Mouse (Mus musculus) inflammation-experienced regulatory T-cells, adult 6 months (primary cell): ENCODE results near the gene Pglyrp2. TPM values are rescaled to one million over a fixed set of nuclear protein-coding genes. Genes with fewer than 3 reads are reported as not detected.
A peak's percentile ranks its signal among the peaks of the same experiment; 100 is the strongest.

Source experiments
- ATAC-seq: one replicate; pipeline ENCODE4 v1.8.0; 2017
- polyA plus RNA-seq, 3 experiments: library from polyadenylated mRNA; unstranded; fragments of 100-300 nt; shearing (Covaris generic); gene quantifications; one replicate each; pipeline ENCODE4 v1.2.1; 2017

Gene Pglyrp2
- 10 to 100 TPM; 75.1 to 87.9 (median 83.8) TPM for polyA plus RNA-seq

DNA sequence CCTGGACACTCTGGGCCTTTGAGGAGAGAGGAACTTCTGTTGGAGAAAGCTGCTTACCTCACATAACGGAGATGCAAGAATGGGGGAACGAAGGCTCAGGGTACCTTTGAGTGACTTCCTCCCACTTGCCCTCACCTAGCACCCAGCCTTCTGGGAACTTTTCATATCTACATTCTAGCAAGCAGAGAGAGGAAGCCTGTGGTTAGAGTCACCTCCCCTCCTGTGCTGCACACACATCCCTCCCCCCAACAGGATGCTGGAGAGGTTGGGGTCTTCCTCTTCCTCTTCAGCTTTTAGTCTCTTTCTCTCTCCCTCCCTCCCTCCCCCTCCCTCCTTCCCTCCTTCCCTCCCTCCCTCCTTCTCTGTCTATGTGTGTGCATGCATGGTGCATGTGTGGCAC lies at the start of gene Pglyrp2:
Pglyrp2 (minus strand) TSS at position 134 of the 400 bp plus-strand sequence.
- peak; percentile 98 for ATAC-seq

DNA sequence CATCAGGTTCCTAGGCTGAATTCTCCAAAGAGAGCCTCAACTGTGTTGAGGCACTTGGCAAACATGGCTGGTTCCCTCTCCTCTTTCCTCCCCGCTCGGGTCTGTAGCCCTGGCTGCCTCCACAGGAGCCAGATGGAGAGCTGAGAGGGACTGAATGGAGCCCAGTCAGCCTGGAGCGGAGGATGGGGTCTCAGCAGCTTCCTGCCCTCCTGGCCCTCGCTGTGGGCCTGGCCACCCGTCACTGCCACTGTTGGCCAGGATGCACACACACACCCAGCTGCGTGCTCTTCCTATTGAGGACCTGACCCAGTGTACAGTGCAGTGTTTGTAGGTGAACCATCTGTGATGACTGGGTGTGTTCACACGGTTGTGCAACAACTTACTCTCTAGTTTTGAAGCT lies 48.2 kb upstream of the Pglyrp2 start:
- no peak for ATAC-seq

DNA sequence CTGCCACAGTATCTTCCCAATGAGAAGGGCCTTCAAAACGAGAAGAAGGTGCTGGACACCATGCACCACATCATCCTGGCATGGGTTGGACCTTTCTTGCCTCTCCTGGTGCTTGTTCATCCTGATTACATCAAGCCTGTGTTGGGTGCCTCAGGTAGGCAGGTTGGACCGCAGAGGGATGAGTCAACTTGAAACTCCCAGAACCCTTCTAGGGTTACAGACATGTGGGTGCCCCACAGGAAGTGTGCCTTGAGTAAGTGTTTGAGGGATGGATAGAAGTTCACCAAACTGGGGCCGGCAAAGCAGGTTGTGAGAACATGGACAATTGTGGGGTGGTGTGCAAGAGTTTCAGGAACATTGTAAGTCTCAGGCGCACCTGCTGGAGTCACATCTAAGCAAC lies 46.8 kb upstream of the Pglyrp2 start:
- peak; percentile 99 for ATAC-seq

DNA sequence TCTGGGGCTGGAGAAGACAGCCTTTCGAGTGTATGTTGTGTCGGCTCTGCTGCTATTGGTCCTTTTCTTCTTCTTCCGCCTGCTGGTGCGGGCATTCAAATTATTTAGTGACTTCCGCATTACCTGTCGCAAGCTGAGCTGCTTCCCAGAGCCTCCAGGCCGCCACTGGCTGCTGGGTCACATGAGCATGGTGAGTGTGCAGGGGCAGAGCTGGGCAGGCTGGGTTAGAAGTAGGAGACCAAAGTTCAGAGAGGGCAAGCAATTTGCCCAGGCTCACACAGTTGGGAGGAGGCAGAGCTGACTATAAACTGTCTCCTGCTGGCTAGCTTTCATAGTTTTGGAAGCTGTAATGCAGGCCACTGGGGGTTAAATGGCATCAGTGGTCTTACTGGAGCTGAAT lies 44.5 kb upstream of the Pglyrp2 start:
- ATAC-seq = no peak

DNA sequence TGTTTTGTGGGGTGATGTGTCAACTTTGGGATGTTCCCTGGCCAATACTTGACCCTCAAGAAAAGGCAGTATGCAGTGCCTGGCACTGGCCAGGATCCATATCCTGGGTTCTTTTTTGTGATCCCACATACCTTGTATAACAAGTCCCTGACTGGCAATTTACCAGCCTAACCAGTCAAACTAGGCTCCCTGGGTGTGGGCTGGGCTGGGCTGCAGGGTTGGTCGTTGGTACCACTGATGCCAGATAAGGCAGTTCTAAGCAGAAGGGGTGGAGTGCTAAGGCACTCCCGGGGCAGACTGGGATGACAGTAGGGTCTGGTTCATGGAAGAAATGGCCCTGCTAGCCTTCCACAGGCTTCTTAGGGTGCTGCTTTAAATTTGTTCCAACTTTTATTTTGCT lies 31.0 kb upstream of the Pglyrp2 start:
- no peak for ATAC-seq

DNA sequence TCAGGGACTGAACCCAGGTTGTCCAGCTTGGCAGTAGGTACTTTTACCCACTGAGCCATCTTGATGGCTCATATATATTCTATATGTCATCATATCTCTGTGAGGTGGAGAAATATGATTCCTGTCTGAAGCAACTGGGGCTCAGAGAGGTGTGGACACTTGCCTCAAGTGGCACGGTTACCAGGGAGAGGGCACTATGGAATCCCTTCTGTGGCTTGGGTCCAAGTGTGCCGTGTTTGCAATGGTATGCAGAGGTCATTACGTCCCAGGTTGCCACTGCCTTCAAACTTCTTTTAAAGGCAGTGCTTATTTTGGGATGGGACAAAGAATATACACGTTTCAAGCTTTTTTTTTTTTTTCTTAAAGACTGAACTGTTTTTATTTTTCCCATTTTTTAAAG lies 30.2 kb upstream of the Pglyrp2 start:
- ATAC-seq = no peak

DNA sequence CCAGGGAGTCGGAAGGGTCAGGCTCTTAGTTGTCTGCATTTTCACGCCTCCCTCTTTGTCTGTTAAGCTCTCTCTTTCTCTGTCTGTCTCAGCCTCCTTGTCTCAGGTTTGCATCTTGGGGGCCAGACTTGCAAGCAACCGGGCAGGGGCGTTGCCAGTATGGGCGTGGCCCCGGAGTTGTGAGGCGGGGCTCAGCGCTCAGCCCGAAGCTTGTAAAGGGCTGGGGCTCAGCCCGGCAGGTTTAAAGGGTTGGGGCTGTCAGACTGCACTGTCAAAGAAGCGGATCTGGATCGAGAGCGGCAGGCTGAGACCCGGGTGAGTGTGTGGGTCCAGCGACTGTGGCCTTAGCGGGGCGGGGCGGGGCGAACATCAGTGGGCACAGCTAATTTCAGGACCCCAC lies 28.5 kb upstream of the Pglyrp2 start, which contains the start of gene Cyp4f39:
Cyp4f39 (plus strand) TSS at position 242 of the 400 bp plus-strand sequence.
- ATAC-seq = no peak

DNA sequence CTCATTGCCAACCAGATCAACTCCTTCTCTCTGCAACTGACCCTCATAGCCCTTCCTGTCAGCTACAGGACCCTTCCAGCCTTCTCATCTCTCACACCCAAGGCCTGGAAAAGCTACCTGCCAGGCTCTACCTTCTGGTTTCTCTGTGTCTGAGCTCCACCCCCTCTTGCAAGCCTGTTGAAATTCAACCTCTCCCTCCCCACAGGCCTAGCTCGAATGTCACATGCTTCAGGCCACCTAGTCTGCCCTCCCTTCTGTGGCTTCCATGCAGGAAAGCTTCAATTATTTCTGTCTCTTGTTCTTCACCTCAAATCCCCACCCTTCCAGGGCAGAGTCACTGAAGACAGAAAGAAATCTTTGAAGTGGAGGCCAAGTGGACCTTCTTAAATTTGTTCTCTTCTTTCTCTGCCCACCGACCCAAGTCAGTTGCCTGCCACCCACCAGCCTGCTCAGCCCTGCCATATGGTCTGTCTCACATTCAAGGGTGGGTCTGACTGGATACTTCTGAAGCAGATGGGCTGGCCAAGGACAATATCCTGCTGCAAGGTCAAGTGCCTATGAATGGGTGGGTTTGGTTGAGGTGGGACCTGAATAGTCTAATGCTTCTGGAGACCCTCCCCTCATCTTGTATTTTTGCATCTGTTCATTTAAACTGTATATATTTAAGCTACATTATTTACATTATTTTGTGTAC lies 27.0 kb upstream of the Pglyrp2 start:
- ATAC-seq = no peak

DNA sequence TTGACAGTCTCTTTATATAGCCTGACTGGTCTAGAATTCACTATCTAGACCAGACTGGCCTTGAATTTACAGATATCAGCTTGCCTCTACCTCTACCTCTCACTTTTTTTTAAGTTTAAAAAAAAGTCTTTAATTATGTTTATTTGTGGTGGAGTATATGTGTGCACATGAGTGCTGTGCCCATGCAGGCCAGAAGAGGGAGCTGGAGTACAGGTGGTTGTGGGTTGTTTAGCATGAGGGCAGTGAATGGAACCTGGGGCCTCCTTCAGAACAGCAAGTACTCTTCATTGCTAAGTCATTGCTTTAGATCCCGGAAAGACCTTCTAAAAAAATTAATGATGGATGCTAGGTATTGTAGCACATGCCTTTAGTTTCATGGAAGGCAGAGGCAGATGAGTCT lies 25.1 kb upstream of the Pglyrp2 start:
- ATAC-seq = no peak

DNA sequence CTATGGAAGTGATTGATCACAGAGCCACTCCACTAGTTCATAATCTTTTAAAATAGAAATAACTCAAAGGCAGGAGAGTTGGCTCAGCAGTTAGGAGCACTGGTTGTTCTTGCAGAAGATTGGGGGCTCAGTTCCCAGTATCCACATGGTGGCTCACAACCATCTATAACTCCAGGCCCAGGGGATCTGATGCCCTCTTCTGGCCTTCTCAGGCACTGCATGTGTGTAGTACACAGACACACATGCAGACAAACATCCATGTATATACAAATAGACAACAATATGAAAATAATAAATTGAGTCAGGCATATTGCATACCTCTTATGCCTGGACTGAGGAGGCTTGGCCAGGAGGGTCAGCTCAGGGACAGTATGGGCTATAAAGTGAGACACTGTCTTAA lies 23.2 kb upstream of the Pglyrp2 start:
- ATAC-seq = no peak

DNA sequence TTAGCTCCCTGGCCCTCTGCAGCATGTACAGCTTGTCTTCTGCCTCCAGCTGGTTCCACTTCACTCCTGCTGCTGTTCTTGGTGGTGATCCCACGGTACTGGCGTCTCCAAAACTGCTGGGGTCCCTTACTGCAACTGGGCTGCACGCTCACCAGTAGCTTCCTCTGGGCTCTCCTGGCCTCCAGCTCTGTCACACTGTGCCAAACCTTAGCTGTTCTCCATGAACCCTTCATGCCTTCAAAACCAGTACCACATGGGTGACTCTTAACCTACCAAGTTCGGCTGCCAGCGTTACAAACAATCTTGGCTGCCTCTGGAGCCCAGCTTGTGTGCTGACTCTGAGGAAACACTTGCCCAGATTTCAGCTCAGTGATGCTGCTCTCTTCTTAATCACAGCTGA lies 21.0 kb upstream of the Pglyrp2 start:
- no peak for ATAC-seq

DNA sequence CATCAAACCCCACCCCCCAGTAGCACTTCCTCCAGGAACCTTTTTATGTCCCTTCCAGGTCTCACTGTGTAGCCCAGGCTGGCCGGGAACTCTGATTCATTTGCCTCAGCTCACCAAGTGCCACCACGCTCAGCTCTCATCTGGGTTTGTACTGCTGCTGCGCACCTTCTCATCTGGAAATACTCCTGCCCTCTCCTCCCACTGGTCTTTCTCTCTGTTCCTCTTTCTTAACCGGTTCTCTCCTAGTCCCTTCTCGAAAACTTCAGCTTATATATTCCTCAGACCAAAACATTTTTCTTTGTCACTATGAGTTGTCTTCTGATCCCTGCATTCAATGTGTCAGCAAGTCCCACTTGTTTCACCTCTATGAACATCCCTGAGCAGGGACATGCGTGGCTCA lies 19.3 kb upstream of the Pglyrp2 start:
- ATAC-seq = no peak

DNA sequence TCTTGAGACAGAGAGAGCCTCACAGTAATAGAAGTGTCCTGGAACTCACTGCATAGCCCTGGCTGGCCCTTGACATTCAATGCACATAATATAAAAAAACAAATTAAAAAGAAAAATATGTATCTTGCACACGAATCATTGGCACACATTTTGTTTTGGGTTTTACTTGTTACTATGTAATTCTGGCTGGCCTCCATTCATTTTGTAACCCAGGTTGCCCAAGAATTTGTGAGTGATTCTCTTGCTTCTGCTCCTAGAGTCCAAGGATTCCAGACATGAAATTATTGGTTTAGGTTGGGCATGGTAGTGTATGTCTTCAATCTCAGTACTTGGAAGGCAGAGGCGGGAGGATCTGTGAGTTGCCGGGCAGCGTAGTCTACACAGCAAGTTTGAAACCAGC lies 13.1 kb upstream of the Pglyrp2 start:
- ATAC-seq = no peak

DNA sequence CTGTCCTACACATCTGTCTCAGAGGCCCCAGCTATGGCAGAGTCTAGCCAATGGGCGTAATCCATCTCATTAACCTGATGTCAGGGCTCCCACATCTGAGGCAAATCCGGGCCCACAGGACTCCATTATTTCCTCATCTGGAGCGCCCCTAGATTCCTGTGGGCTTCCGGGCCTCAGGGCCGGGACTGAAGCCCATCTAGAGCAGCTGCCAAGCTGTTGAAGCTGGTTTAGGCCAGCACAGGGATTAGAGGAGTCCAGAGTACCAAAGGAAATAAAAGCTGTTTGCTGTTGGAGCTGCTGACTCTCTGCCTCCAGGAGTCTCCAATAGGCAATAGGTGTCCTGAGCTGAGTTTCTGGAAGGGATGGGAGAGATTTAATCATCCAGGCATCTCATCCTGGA lies 11.2 kb upstream of the Pglyrp2 start:
- ATAC-seq = no peak

DNA sequence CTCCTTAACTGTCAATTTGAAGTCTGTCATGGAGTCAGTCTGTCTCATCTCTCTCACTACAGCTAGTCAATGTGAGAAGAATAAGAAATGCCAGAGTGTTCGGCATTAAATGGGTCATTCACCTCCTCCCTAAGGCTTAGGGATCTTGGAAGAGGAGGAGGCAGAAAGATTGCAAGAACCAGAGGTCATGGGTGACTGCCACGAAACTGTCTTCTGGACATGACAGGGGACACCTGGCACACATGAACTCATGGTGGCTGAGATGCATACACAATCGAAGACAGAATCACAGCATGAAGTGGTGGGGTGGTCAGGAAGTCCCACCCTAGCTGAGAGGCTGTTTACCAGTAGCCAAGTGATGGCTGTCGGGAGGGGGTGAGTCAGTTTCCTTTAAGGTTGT lies 10.4 kb upstream of the Pglyrp2 start:
- ATAC-seq = no peak

DNA sequence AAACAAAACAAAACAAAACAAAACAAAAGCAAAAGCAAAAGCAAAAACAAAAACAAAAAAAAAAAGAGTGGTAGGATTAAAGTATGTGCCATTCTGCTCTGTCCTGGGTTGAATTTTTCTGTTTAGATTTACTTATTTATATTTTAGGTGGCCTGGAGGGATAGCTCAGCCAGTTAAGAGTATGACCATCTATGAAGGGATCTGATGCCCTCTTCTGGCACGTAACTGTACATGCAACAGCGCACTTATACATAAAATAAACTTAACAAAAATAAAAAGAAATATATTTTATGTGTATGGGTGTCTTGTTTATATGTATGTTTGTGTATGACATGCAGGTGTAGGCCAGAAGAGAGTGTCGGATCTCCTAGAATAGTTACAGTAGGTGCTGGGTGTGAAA lies 8.0 kb upstream of the Pglyrp2 start:
- peak; percentile 41 for ATAC-seq

DNA sequence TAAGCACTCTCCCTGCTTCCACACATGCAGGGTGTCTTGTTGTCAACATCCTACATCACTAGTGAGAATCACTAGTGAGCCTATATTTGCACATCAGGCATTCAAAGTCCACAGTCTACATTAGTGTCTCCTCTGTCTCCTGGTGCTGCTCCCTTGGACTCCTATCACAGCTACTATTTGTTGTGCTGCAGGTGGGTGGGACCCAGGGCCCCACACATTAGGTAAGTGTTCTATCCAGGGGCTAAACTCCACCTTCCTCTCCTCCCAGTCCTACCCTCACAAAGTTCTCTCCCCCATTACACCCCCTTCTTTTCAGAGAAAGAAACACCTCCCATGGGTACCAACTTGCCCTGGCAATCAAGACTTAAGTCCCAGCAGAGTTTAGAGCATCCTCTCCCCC lies 2.6 kb upstream of the Pglyrp2 start:
- ATAC-seq = no peak

DNA sequence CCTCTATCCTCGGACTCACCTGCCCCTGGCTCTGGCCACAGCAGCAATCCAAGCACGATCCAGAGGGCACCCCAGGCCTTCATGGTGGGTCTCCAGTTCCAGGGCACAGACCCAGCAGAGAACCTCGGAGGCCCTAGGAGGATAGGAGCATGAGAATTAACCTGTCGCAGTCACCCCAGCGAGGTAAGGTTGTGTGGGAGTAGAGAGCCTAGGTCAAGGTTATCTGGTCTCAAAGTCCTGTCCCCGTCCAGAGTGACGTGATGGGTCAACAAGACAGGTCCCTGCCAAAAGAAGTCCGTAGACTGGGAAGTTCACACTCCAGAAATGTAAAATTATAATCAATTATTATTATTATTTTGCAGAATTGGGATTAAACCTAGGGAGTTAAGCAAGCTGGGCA lies 3.2 kb downstream of the Pglyrp2 start:
- no peak for ATAC-seq

DNA sequence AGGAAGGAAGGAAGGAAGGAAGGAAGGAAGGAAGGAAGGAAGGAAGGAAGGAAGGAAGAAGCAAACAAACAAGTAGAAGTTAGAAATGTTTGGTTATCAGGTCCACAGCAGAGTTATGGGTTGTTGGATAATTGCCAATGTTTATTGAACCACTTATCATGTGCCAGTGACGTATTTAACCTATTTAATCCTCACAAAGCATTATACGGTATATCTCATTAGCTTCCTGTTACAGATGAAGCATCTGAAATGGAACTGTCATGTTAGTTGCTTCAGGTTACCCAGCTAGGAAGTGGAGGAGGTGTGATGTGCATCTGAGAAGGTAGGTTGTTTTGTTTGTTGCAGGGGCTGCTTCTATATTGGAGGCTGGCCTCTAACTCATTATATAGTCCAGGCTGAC lies 4.0 kb downstream of the Pglyrp2 start:
- ATAC-seq = no peak

DNA sequence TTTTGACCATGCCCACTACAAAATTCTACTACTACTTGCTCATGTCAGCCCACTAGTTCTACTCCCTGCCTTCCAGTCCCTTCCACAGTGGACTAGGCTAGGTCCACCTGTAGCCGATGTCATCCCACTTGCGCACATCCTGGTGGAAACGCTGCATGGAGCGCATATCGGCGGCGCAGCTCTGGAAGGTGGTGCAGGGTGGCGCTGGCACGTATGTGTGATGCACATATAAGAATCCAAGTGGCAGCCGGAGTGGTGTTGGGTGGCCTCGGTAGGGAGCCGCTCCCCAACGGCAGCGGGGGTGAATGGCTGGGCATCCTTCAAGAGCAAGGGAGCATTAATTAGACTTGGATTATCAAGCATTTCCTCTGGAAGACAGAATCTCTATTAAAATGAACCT lies 7.2 kb downstream of the Pglyrp2 start:
- ATAC-seq = no peak

DNA sequence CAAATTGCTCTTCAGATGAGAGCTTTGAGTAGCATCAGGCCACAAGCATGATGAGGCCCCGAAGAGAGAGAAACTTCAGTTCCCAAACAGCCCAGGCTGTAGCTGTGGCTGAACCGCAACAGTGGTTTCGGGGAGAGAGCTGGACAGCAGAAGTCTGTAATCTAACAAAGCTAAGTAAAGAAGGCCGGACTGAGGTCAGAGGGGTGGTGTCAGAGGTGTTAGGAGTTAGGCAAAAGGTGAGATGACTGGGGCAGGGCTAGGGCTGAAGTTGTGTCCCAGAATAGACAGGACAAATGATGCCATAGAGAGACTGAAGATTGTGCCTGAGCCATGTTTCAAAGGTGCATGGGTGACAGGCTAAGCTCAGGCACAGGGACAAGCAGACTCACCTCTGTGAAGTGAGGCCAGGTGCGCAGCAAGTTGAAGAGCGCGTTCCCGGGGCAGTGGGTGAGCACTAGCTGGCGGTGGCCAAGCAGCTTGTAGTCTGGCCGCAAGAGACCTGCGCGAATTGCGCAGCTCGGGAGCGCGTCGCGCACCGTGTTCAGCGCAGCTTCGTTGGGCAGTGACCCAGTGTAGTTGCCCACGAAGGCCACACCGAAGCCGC lies 8.4 kb downstream of the Pglyrp2 start:
- ATAC-seq = no peak

DNA sequence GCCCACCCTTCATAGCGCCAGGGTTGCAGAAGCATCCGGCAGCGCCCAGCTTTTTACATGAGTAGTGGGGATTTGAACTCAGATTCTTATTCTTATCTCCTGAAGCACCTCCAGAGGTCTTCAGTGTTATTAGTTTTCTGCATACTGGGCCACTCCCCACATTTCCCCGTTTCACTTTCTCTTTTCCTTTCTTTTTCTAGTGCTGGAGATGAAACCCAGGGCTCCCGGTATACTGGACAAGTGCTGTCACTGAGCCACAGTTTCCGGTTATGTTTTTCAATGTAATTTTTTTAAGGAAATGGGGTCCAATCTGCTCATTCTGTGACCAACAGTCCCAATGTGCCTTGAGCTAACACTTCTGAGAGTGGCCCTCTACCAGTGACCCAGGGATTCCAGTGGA lies 12.1 kb downstream of the Pglyrp2 start:
- peak; percentile 43 for ATAC-seq

DNA sequence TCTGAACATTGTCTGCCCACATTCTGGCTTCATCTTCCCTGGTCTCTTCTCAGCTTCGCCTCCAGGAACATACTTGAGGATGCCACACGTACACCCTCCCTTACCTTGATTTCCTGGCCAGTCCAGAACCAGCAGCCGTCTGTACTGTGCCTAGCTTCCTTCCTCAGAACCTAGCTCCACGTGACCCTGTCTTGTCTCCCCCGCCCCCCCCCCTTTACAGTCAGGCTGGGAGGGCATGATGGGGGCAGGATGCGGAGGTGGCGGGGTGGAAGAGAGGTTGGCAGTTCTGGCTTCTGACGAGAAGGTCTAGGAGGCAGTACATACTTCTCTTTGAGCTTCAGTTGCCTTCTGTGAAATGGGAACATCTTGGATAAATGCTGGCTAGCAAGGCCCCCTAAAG lies 20.6 kb downstream of the Pglyrp2 start, which contains the start of gene Rasal3:
Rasal3 (minus strand) TSS at position 167 of the 400 bp plus-strand sequence.
- ATAC-seq = peak; percentile 85

DNA sequence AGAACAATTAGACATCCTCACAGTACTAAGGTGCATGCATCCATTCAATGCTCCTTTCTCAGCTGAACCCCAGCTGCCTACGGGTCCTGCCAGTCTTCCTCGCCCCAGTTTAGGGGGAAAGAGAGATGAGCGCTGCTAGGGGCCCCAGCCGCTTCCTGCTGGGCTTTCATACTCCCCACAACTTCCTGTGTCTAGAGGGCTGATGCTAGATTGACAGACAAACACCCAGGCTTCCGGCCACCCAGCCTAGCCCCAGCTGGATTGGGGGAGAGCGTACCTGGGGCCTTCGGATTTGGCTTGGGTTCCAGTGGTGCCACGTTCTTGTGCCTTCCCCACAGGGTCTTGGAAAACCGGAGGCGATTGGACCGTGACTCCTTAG lies 21.2 kb downstream of the Pglyrp2 start:
- ATAC-seq = peak; percentile 90
